Mouse (Mus musculus): Measurements from ENCODE around the gene B230217C12Rik. TPM values are rescaled to one million over a fixed set of nuclear protein-coding genes. Genes with fewer than 3 reads are reported as not detected.
A peak's percentile ranks its signal among the peaks of the same experiment; 100 is the strongest.

B230217C12Rik gene
- polyA plus RNA-seq, 1 experiment from 2014 or later: 7.5 TPM

GRCm38 (mm10) chr11:97800691-97801408 lies 39.7 kb upstream of the B230217C12Rik start:
- Histone ChIP-seq H3K9me3 (ENCODE audit: control insufficient read depth, low read length) (no peaks in the 10 kb centered on the region), H3K27ac (replicated peaks; ENCODE audit: low read depth, low read length) (peak overlapping the region; percentile 95), H3K4me2 (ENCODE audit: low read depth, low read length) (peak overlapping the region; percentile 72), H3K9ac (ENCODE audit: low read depth, low read length) (peak overlapping the region; percentile 74), H3K4me3 (ENCODE audit: low read depth, low read length) (peak overlapping the region; percentile 90), H3K27me3 (replicated peaks; ENCODE audit: control insufficient read depth, insufficient read depth, low read length) (no peaks in the 10 kb centered on the region), H3K36me3 (ENCODE audit: control insufficient read depth, insufficient read depth, low read length) (no peaks in the 10 kb centered on the region), H3K4me1 (ENCODE audit: control insufficient read depth, insufficient read depth, low read length) (peaks cover 36% of the 10 kb centered on the region)
- DNase-seq (ENCODE audit: low spot score) (no peak), ATAC-seq (ENCODE audit: low read depth) (no peak)
- WGBS: 2% methylated on average over 17 of the region's 17 CpGs

- peak overlapping the region; percentile 90 for H3K4me3 ChIP-seq (ENCODE audit: low read depth, low read length)
- H3K4me1 ChIP-seq (ENCODE audit: control insufficient read depth, insufficient read depth, low read length): peaks cover 44% of the 10 kb centered on the region
- 24% methylated on average over 8 of the region's 8 CpGs for WGBS
- H3K27me3 ChIP-seq (replicated peaks; ENCODE audit: control insufficient read depth, insufficient read depth, low read length): no peaks in the 10 kb centered on the region
- H3K27ac ChIP-seq (replicated peaks; ENCODE audit: low read depth, low read length): peak overlapping the region; percentile 95; the same call in 1 of the 2 replicates
- H3K9ac ChIP-seq (ENCODE audit: low read depth, low read length): peak overlapping the region; percentile 74
- no peaks in the 10 kb centered on the region for H3K9me3 ChIP-seq (ENCODE audit: control insufficient read depth, low read length)
- H3K36me3 ChIP-seq (ENCODE audit: control insufficient read depth, insufficient read depth, low read length): peaks cover under 1% of the 10 kb centered on the region; the same call in 1 of the 2 replicates
- DNase-seq (ENCODE audit: low spot score) (no peak), ATAC-seq (ENCODE audit: low read depth) (no peak)
- H3K4me2 ChIP-seq (ENCODE audit: low read depth, low read length): peak overlapping the region; percentile 72
Observed at GRCm38 (mm10) chr11:97801409-97802193, 39.0 kb upstream of the B230217C12Rik start.

- Histone ChIP-seq H3K4me3 (ENCODE audit: low read depth, low read length) (peak overlapping the region; percentile 90), H3K36me3 (ENCODE audit: control insufficient read depth, insufficient read depth, low read length) (peaks cover 5% of the 10 kb centered on the region), H3K9me3 (ENCODE audit: control insufficient read depth, low read length) (no peaks in the 10 kb centered on the region), H3K27ac (replicated peaks; ENCODE audit: low read depth, low read length) (no peak overlapping the region), H3K4me1 (ENCODE audit: control insufficient read depth, insufficient read depth, low read length) (peaks cover 49% of the 10 kb centered on the region), H3K4me2 (ENCODE audit: low read depth, low read length) (peak overlapping the region; percentile 72), H3K27me3 (replicated peaks; ENCODE audit: control insufficient read depth, insufficient read depth, low read length) (no peaks in the 10 kb centered on the region), H3K9ac (ENCODE audit: low read depth, low read length) (no peak overlapping the region)
- 47% methylated on average over 1 of the region's 1 CpGs for WGBS
- ATAC-seq (ENCODE audit: low read depth) (no peak), DNase-seq (ENCODE audit: low spot score) (no peak)
Observed at GRCm38 (mm10) chr11:97802194-97802470, 38.4 kb upstream of the B230217C12Rik start.

GRCm38 (mm10) chr11:97802495-97802894 lies 38.1 kb upstream of the B230217C12Rik start:
- H3K9me3 ChIP-seq (ENCODE audit: control insufficient read depth, low read length): no peaks in the 10 kb centered on the region
- H3K4me3 ChIP-seq (ENCODE audit: low read depth, low read length): no peak overlapping the region; the same call in 1 of the 2 replicates
- DNase-seq (ENCODE audit: low spot score) (no peak), ATAC-seq (ENCODE audit: low read depth) (no peak)
- H3K4me2 ChIP-seq (ENCODE audit: low read depth, low read length): no peak overlapping the region
- no peaks in the 10 kb centered on the region for H3K27me3 ChIP-seq (replicated peaks; ENCODE audit: control insufficient read depth, insufficient read depth, low read length)
- WGBS: 37% methylated on average over 3 of the region's 6 CpGs
- H3K4me1 ChIP-seq (ENCODE audit: control insufficient read depth, insufficient read depth, low read length): peaks cover 50% of the 10 kb centered on the region
- H3K27ac ChIP-seq (replicated peaks; ENCODE audit: low read depth, low read length): no peak overlapping the region
- no peak overlapping the region; the same call in 1 of the 2 replicates for H3K9ac ChIP-seq (ENCODE audit: low read depth, low read length)
- H3K36me3 ChIP-seq (ENCODE audit: control insufficient read depth, insufficient read depth, low read length): peaks cover 9% of the 10 kb centered on the region

GRCm38 (mm10) chr11:97803847-97804246 lies 36.7 kb upstream of the B230217C12Rik start:
- no peak for DNase-seq (ENCODE audit: low spot score)
- no peak overlapping the region for H3K4me2 ChIP-seq (ENCODE audit: low read depth, low read length)
- peak overlapping the region; percentile 83; the same call in 1 of the 2 replicates for H3K27ac ChIP-seq (replicated peaks; ENCODE audit: low read depth, low read length)
- ATAC-seq (ENCODE audit: low read depth): no peak
- no peak overlapping the region for H3K4me3 ChIP-seq (ENCODE audit: low read depth, low read length)
- H3K4me1 ChIP-seq (ENCODE audit: control insufficient read depth, insufficient read depth, low read length): peaks cover 63% of the 10 kb centered on the region
- no peak overlapping the region for H3K9ac ChIP-seq (ENCODE audit: low read depth, low read length)
- 59% methylated on average over 5 of the region's 5 CpGs for WGBS
- H3K36me3 ChIP-seq (ENCODE audit: control insufficient read depth, insufficient read depth, low read length): peaks cover 21% of the 10 kb centered on the region
- no peaks in the 10 kb centered on the region for H3K27me3 ChIP-seq (replicated peaks; ENCODE audit: control insufficient read depth, insufficient read depth, low read length)
- no peaks in the 10 kb centered on the region for H3K9me3 ChIP-seq (ENCODE audit: control insufficient read depth, low read length)

- Histone ChIP-seq H3K4me1 (ENCODE audit: control insufficient read depth, insufficient read depth, low read length) (peaks cover 74% of the 10 kb centered on the region), H3K27me3 (replicated peaks; ENCODE audit: control insufficient read depth, insufficient read depth, low read length) (no peaks in the 10 kb centered on the region), H3K9ac (ENCODE audit: low read depth, low read length) (peak overlapping the region; percentile 45), H3K27ac (replicated peaks; ENCODE audit: low read depth, low read length) (peak overlapping the region; percentile 83), H3K4me3 (ENCODE audit: low read depth, low read length) (peak overlapping the region; percentile 14), H3K36me3 (ENCODE audit: control insufficient read depth, insufficient read depth, low read length) (peaks cover 30% of the 10 kb centered on the region), H3K4me2 (ENCODE audit: low read depth, low read length) (peak overlapping the region; percentile 51), H3K9me3 (ENCODE audit: control insufficient read depth, low read length) (no peaks in the 10 kb centered on the region)
- WGBS: 9% methylated on average over 9 of the region's 9 CpGs
- DNase-seq (ENCODE audit: low spot score) (peak; percentile 90), ATAC-seq (ENCODE audit: low read depth) (peak; percentile 42; the same call in 1 of the 2 replicates)
Observed at GRCm38 (mm10) chr11:97804841-97805661, 35.5 kb upstream of the B230217C12Rik start.

GRCm38 (mm10) chr11:97805662-97806612 lies 34.6 kb upstream of the B230217C12Rik start:
- ATAC-seq (ENCODE audit: low read depth) (no peak), DNase-seq (ENCODE audit: low spot score) (no peak)
- H3K27me3 ChIP-seq (replicated peaks; ENCODE audit: control insufficient read depth, insufficient read depth, low read length): no peaks in the 10 kb centered on the region
- H3K36me3 ChIP-seq (ENCODE audit: control insufficient read depth, insufficient read depth, low read length): peaks cover 30% of the 10 kb centered on the region
- H3K9me3 ChIP-seq (ENCODE audit: control insufficient read depth, low read length): no peaks in the 10 kb centered on the region
- WGBS: 34% methylated on average over 15 of the region's 15 CpGs
- peaks cover 82% of the 10 kb centered on the region for H3K4me1 ChIP-seq (ENCODE audit: control insufficient read depth, insufficient read depth, low read length)
- H3K4me3 ChIP-seq (ENCODE audit: low read depth, low read length): 0 out of 2 replicates have a peak overlapping the region, but pooled peaks have one; percentile 14
- H3K9ac ChIP-seq (ENCODE audit: low read depth, low read length): peak overlapping the region; percentile 45
- H3K4me2 ChIP-seq (ENCODE audit: low read depth, low read length): peak overlapping the region; percentile 51
- H3K27ac ChIP-seq (replicated peaks; ENCODE audit: low read depth, low read length): peak overlapping the region; percentile 83

Measured in embryonic facial prominence, embryonic 14.5 days (tissue).